Mouse (Mus musculus) 416B (cell line): ENCODE data around the gene Cmtm6.

Experiments used
- DNase-seq: peaks from one replicate; pipeline ENCODE4 v3.0.0; 2011; ENCODE audit warnings: low read depth

Gene Cmtm6

GRCm38 (mm10) chr9:114798845-114799244 lies 67.9 kb downstream of the Cmtm6 start:
- no peak for DNase-seq
